Mouse (Mus musculus): ENCODE data around the gene Tbx6.

DNA sequence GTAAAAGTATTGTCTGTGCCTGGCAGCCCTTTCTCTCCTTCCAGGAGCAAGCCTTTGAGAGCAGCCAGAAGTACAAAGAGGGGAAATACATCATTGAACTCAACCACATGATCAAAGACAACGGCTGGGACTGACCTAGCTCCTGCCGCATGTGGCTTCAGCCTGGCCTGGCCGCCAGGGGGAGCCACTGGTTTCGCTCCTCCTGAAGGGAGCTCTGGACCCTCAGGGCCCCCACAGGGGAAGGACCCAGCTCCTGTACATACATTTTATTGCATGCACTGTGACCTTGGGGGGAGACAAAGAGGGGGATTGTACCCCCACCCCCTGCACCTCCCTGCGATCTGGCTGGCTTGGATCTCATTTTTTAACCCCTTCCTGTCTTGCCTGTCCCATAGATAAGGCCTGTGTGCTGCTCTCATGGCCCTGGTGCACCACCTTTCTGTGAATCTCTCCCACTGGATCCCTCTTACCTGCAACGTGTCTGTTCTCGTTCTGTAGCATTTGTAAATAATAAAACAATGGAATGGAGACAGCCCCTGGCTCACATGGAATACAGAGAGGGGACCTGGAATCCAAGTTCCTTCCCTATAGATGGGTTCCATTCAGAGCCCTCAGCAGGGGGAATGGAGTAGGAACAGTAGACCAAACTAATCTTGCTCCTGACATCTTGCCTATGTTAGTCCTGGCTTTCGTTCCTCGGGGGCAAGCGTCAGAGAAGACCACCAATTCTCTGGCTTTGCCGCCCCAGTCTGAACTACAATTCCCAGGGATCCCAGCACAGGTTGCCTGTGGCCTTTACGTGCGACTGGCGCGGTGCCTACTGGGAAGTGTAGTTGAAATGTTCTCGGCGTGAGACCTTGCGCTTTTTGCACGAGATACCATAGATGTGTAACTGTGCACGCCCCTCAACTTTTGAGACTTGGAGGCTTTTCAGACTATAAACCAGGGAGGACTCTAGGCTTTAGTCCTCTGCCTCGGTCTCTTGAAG lies 1.0 kb upstream of the Tbx6 start:
- TF ChIP-seq CTCF (IDR thresholded peaks at IDR 0.05; ENCODE audit: control insufficient read depth, insufficient read depth, insufficient read length) (peak; percentile 88), MYOG (IDR thresholded peaks at IDR 0.05; ENCODE audit: control insufficient read depth, extremely low read depth, insufficient read length) (no peak), USF1 (IDR thresholded peaks at IDR 0.05; ENCODE audit: low read depth) (no peak), FOSL1 (IDR thresholded peaks at IDR 0.05; ENCODE audit: insufficient read depth, low read length, poor library complexity, severe bottlenecking) (no peak), MYOD1 (IDR thresholded peaks at IDR 0.05; ENCODE audit: control insufficient read depth, insufficient read length, low read depth) (no peak)
